Mouse (Mus musculus) lung, embryonic 15.5 days (tissue): ENCODE data around the gene Akap2. TPM values are rescaled to one million over a fixed set of nuclear protein-coding genes. Genes with fewer than 3 reads are reported as not detected.

Experiments
- ATAC-seq: fragments of 200-750 bp; cut with Nextera tagmentation; 2 replicates; pipeline ENCODE4 v1.8.0; 2017; ENCODE audit warnings: moderate number of reproducible peaks, borderline replicate concordance; ENCODE audit not compliant: low FRiP score, low TSS enrichment; ENCODE audit errors: extremely low read depth
- H3K27ac ChIP-seq: fragments of 300-500 bp; sonication (generic); 2 replicates; pipeline ENCODE4 v1.5.1; 2015; ENCODE audit warnings: moderate library complexity, mild to moderate bottlenecking, inconsistent platforms
- H3K27me3 ChIP-seq: fragments of 300-500 bp; sonication (generic); 2 replicates; pipeline ENCODE4 v1.6.1; 2015; ENCODE audit warnings: inconsistent platforms
- H3K36me3 ChIP-seq: fragments of 300-500 bp; sonication (generic); 2 replicates; pipeline ENCODE4 v1.6.1; 2015; ENCODE audit warnings: inconsistent platforms
- H3K4me1 ChIP-seq: fragments of 300-500 bp; sonication (generic); 2 replicates; pipeline ENCODE4 v1.6.1; 2015; ENCODE audit warnings: inconsistent platforms
- H3K4me2 ChIP-seq: fragments of 300-500 bp; sonication (generic); 2 replicates; pipeline ENCODE4 v1.6.1; 2015; ENCODE audit warnings: inconsistent platforms, mild to moderate bottlenecking, moderate library complexity
- H3K4me3 ChIP-seq: fragments of 300-500 bp; sonication (generic); 2 replicates; pipeline ENCODE4 v1.5.1; 2015; ENCODE audit warnings: mild to moderate bottlenecking, inconsistent platforms
- H3K9ac ChIP-seq: fragments of 300-500 bp; sonication (generic); 2 replicates; pipeline ENCODE4 v1.6.1; 2015; ENCODE audit warnings: inconsistent platforms
- H3K9me3 ChIP-seq: fragments of 300-500 bp; sonication (generic); 2 replicates; pipeline ENCODE4 v1.6.1; 2016; ENCODE audit warnings: inconsistent platforms
- WGBS: fragments of 180-500 bp; shearing (Covaris S2); methylation state at CpG from one replicate; pipeline ENCODE4 v1.1.7; 2015; 5-methylcytosine and 5-hydroxymethylcytosine counted together
- polyA plus RNA-seq: library from polyadenylated mRNA; unstranded; fragments of >200 nt; fragmentation: Nextera tagmentation; extraction: Ambion mirVana; gene quantifications from 2 replicates; pipeline ENCODE4 v1.2.1, GENCODE M21; 2015

The Akap2 gene
- polyA plus RNA-seq, 1 experiment from 2014 or later, result 47.0 TPM

GRCm38 (mm10) chr4:57704575-57704974, 12.9 kb upstream of the Akap2 start:
- no peak overlapping the region for H3K4me3 ChIP-seq
- H3K9me3 ChIP-seq, result no peaks in the 10 kb centered on the region
- H3K9ac ChIP-seq, result no peak overlapping the region
- H3K36me3 ChIP-seq, result no peaks in the 10 kb centered on the region
- H3K4me1 ChIP-seq, result no peaks in the 10 kb centered on the region
- H3K27ac ChIP-seq, result no peak overlapping the region
- WGBS, result 93% methylated on average over 7 of the region's 7 CpGs
- H3K27me3 ChIP-seq, result no peaks in the 10 kb centered on the region
- ATAC-seq, result no peak
- no peak overlapping the region for H3K4me2 ChIP-seq

GRCm38 (mm10) chr4:57715849-57716248, 1.6 kb upstream of the Akap2 start:
- ATAC-seq, result no peak
- Histone ChIP-seq H3K27ac (no peak overlapping the region), H3K36me3 (no peaks in the 10 kb centered on the region)

GRCm38 (mm10) chr4:57716735-57717134, 722 bp upstream of the Akap2 start:
- Histone ChIP-seq H3K27me3 (no peaks in the 10 kb centered on the region), H3K9me3 (no peaks in the 10 kb centered on the region), H3K9ac (no peak overlapping the region), H3K36me3 (no peaks in the 10 kb centered on the region), H3K4me2 (no peak overlapping the region), H3K4me1 (0 out of 2 replicates have a peak, but pooled peaks cover 4% of the 10 kb centered on the region), H3K4me3 (no peak overlapping the region), H3K27ac (no peak overlapping the region)
- no peak for ATAC-seq
- WGBS, result 48% methylated on average over 4 of the region's 4 CpGs

More at GRCm38 (mm10) chr4:57715849-57716248, 1.6 kb upstream of the Akap2 start:
- no peak overlapping the region for H3K4me2 ChIP-seq
- no peak overlapping the region for H3K9ac ChIP-seq
- H3K27me3 ChIP-seq, result no peaks in the 10 kb centered on the region
- no peak overlapping the region for H3K4me3 ChIP-seq
- H3K4me1 ChIP-seq, result 0 out of 2 replicates have a peak, but pooled peaks cover 4% of the 10 kb centered on the region
- H3K9me3 ChIP-seq, result no peaks in the 10 kb centered on the region

- Histone ChIP-seq H3K4me2 (no peak overlapping the region), H3K27ac (no peak overlapping the region), H3K4me1 (0 out of 2 replicates have a peak, but pooled peaks cover 4% of the 10 kb centered on the region), H3K4me3 (no peak overlapping the region), H3K9me3 (no peaks in the 10 kb centered on the region), H3K27me3 (no peaks in the 10 kb centered on the region), H3K9ac (no peak overlapping the region), H3K36me3 (no peaks in the 10 kb centered on the region)
- 97% methylated on average over 1 of the region's 1 CpGs for WGBS
- ATAC-seq, result no peak
These were observed 1.9 kb downstream of the Akap2 start for GRCm38 (mm10) chr4:57719370-57719769.

- Histone ChIP-seq H3K4me3 (no peak overlapping the region), H3K4me2 (no peak overlapping the region), H3K27ac (no peak overlapping the region), H3K36me3 (no peaks in the 10 kb centered on the region), H3K9ac (no peak overlapping the region), H3K9me3 (no peaks in the 10 kb centered on the region), H3K27me3 (no peaks in the 10 kb centered on the region), H3K4me1 (0 out of 2 replicates have a peak, but pooled peaks cover 4% of the 10 kb centered on the region)
- ATAC-seq, result no peak
- 40% methylated on average over 7 of the region's 7 CpGs for WGBS
These were observed 3.5 kb downstream of the Akap2 start for GRCm38 (mm10) chr4:57720869-57721361.

GRCm38 (mm10) chr4:57722296-57722695, 4.8 kb downstream of the Akap2 start:
- Histone ChIP-seq H3K4me1 (0 out of 2 replicates have a peak, but pooled peaks cover 4% of the 10 kb centered on the region), H3K4me3 (no peak overlapping the region), H3K9ac (no peak overlapping the region), H3K27ac (no peak overlapping the region), H3K4me2 (no peak overlapping the region), H3K27me3 (no peaks in the 10 kb centered on the region), H3K9me3 (no peaks in the 10 kb centered on the region), H3K36me3 (no peaks in the 10 kb centered on the region)
- WGBS, result 84% methylated on average over 4 of the region's 4 CpGs
- ATAC-seq, result no peak

GRCm38 (mm10) chr4:57723659-57724058, 6.2 kb downstream of the Akap2 start:
- ATAC-seq, result no peak
- H3K4me2 ChIP-seq, result no peak overlapping the region
- no peak overlapping the region for H3K27ac ChIP-seq
- WGBS, result 48% methylated on average over 2 of the region's 2 CpGs
- no peak overlapping the region for H3K4me3 ChIP-seq
- H3K9me3 ChIP-seq, result no peaks in the 10 kb centered on the region
- H3K9ac ChIP-seq, result no peak overlapping the region
- H3K4me1 ChIP-seq, result 0 out of 2 replicates have a peak, but pooled peaks cover 4% of the 10 kb centered on the region
- no peaks in the 10 kb centered on the region for H3K27me3 ChIP-seq
- H3K36me3 ChIP-seq, result no peaks in the 10 kb centered on the region

GRCm38 (mm10) chr4:57725569-57725968, 8.1 kb downstream of the Akap2 start:
- Histone ChIP-seq H3K4me2 (no peak overlapping the region), H3K4me1 (0 out of 2 replicates have a peak, but pooled peaks cover 2% of the 10 kb centered on the region), H3K9me3 (no peaks in the 10 kb centered on the region), H3K27ac (no peak overlapping the region), H3K4me3 (no peak overlapping the region), H3K36me3 (no peaks in the 10 kb centered on the region), H3K27me3 (no peaks in the 10 kb centered on the region), H3K9ac (no peak overlapping the region)
- no peak for ATAC-seq
- WGBS, result 71% methylated on average over 1 of the region's 1 CpGs

GRCm38 (mm10) chr4:57728611-57729183, 11.2 kb downstream of the Akap2 start:
- 0 out of 2 replicates have a peak, but pooled peaks cover 4% of the 10 kb centered on the region for H3K4me1 ChIP-seq
- no peaks in the 10 kb centered on the region for H3K9me3 ChIP-seq
- H3K4me2 ChIP-seq, result no peak overlapping the region
- no peak overlapping the region for H3K27ac ChIP-seq
- H3K4me3 ChIP-seq, result no peak overlapping the region
- ATAC-seq, result no peak
- WGBS, result 76% methylated on average over 4 of the region's 4 CpGs
- no peaks in the 10 kb centered on the region for H3K36me3 ChIP-seq
- H3K9ac ChIP-seq, result no peak overlapping the region
- H3K27me3 ChIP-seq, result no peaks in the 10 kb centered on the region

GRCm38 (mm10) chr4:57730047-57730446, 12.6 kb downstream of the Akap2 start:
- 85% methylated on average over 6 of the region's 6 CpGs for WGBS
- Histone ChIP-seq H3K9ac (no peak overlapping the region), H3K4me3 (no peak overlapping the region), H3K27ac (no peak overlapping the region), H3K36me3 (no peaks in the 10 kb centered on the region), H3K4me2 (no peak overlapping the region), H3K27me3 (no peaks in the 10 kb centered on the region), H3K9me3 (no peaks in the 10 kb centered on the region), H3K4me1 (0 out of 2 replicates have a peak, but pooled peaks cover 4% of the 10 kb centered on the region)
- no peak for ATAC-seq

- no peak overlapping the region for H3K4me3 ChIP-seq
- H3K4me2 ChIP-seq, result no peak overlapping the region
- no peak for ATAC-seq
- no peak overlapping the region for H3K9ac ChIP-seq
- H3K4me1 ChIP-seq, result 0 out of 2 replicates have a peak, but pooled peaks cover 4% of the 10 kb centered on the region
- no peak overlapping the region for H3K27ac ChIP-seq
- no peaks in the 10 kb centered on the region for H3K27me3 ChIP-seq
- no peaks in the 10 kb centered on the region for H3K9me3 ChIP-seq
- 68% methylated on average over 11 of the region's 11 CpGs for WGBS
- H3K36me3 ChIP-seq, result no peaks in the 10 kb centered on the region
These were observed 13.5 kb downstream of the Akap2 start for GRCm38 (mm10) chr4:57730801-57731598.

GRCm38 (mm10) chr4:57732351-57732750, 14.9 kb downstream of the Akap2 start:
- Histone ChIP-seq H3K9ac (no peak overlapping the region), H3K4me2 (no peak overlapping the region), H3K27me3 (no peaks in the 10 kb centered on the region), H3K4me3 (no peak overlapping the region), H3K27ac (no peak overlapping the region), H3K4me1 (0 out of 2 replicates have a peak, but pooled peaks cover 4% of the 10 kb centered on the region), H3K9me3 (no peaks in the 10 kb centered on the region), H3K36me3 (no peaks in the 10 kb centered on the region)
- no peak for ATAC-seq
- WGBS, result 84% methylated on average over 5 of the region's 5 CpGs
